Mouse (Mus musculus) heart, embryonic 15.5 days (tissue): Measurements from ENCODE around the gene Gm8297. TPM values are rescaled to one million over a fixed set of nuclear protein-coding genes. Genes with fewer than 3 reads are reported as not detected.
"Not testable (repeated sequence)": the region's sequence is repeated elsewhere in the genome, so short reads cannot be mapped to it uniquely, and the experiment has no call there.

Experiments used
- ATAC-seq: fragments of 200-750 bp; cut with Nextera tagmentation; replicated peaks from 2 replicates; pipeline ENCODE4 v1.8.0; 2017; ENCODE audit warnings: low read depth, moderate TSS enrichment; ENCODE audit not compliant: insufficient number of reproducible peaks, insufficient read depth, low FRiP score
- H3K27ac ChIP-seq: fragments of 300-500 bp; sonication (generic); 2 replicates; pipeline ENCODE4 v1.5.1; 2015; ENCODE audit warnings: mild to moderate bottlenecking, inconsistent platforms
- H3K27me3 ChIP-seq: fragments of 300-500 bp; sonication (generic); 2 replicates; pipeline ENCODE4 v1.6.1; 2015; ENCODE audit warnings: inconsistent platforms
- H3K36me3 ChIP-seq: fragments of 300-500 bp; sonication (generic); 2 replicates; pipeline ENCODE4 v1.6.1; 2015; ENCODE audit warnings: mild to moderate bottlenecking, inconsistent platforms
- H3K4me1 ChIP-seq: fragments of 300-500 bp; sonication (generic); replicated peaks from 2 replicates; pipeline ENCODE4 v1.6.1; 2015; ENCODE audit warnings: inconsistent platforms
- H3K4me2 ChIP-seq: fragments of 300-500 bp; sonication (generic); 2 replicates; pipeline ENCODE4 v1.6.1; 2015; ENCODE audit warnings: inconsistent platforms, mild to moderate bottlenecking, moderate library complexity
- H3K4me3 ChIP-seq: fragments of 300-500 bp; sonication (generic); 2 replicates; pipeline ENCODE4 v1.5.1; 2015; ENCODE audit warnings: mild to moderate bottlenecking, inconsistent platforms
- H3K9ac ChIP-seq: fragments of 300-500 bp; sonication (generic); 2 replicates; pipeline ENCODE4 v1.6.1; 2015; ENCODE audit warnings: mild to moderate bottlenecking, inconsistent platforms
- H3K9me3 ChIP-seq: fragments of 300-500 bp; sonication (generic); replicated peaks from 2 replicates; pipeline ENCODE4 v1.6.1; 2016; ENCODE audit warnings: inconsistent platforms
- WGBS: fragments of 180-500 bp; shearing (Covaris S2); methylation state at CpG from one replicate; pipeline ENCODE4 v1.1.7; 2015; ENCODE audit warnings: mixed read lengths; 5-methylcytosine and 5-hydroxymethylcytosine counted together
- polyA plus RNA-seq: library from polyadenylated mRNA; unstranded; fragments of >200 nt; fragmentation: Nextera tagmentation; extraction: Ambion mirVana; gene quantifications from 2 replicates; pipeline ENCODE4 v1.2.1, GENCODE M21; 2015

Gm8297 gene
- polyA plus RNA-seq, result not detected in 2 replicates

GRCm38 (mm10) chr14:4983635-4984034 lies at the start of gene Gm8297:
Gm8297 (plus strand) TSS chr14:4983935.
- ATAC-seq, H3K9ac ChIP-seq, H3K27ac ChIP-seq, H3K9me3 ChIP-seq, H3K27me3 ChIP-seq, H3K4me1 ChIP-seq, H3K36me3 ChIP-seq, H3K4me3 ChIP-seq, H3K4me2 ChIP-seq: not testable (repeated sequence)

- not testable (repeated sequence) for H3K27ac ChIP-seq
- WGBS, result 50% methylated on average over 1 of the region's 2 CpGs
Measured at GRCm38 (mm10) chr14:5015591-5015990, 31.9 kb downstream of the Gm8297 start, which contains the start of gene Gm3298. Gm3298 (plus strand) TSS chr14:5015891.

More at GRCm38 (mm10) chr14:5015591-5015990, 31.9 kb downstream of the Gm8297 start, which contains the start of gene Gm3298:
- H3K27me3 ChIP-seq, H3K4me2 ChIP-seq, H3K4me3 ChIP-seq, H3K36me3 ChIP-seq, H3K9me3 ChIP-seq, ATAC-seq, H3K9ac ChIP-seq, H3K4me1 ChIP-seq: not testable (repeated sequence)

Other genes with a start within 250 kb of the Gm8297 start
- 0.08 TPM in 1 of 2 replicates, not detected in the other for gene Gm9602, start 207.6 kb upstream of the Gm8297 start, polyA plus RNA-seq
- gene Gm3269, start 145.8 kb upstream of the Gm8297 start, polyA plus RNA-seq, result not detected in 2 replicates
- 1.0 and 1.1 TPM in 2 replicates for gene Gm3264, start 128.4 kb upstream of the Gm8297 start, polyA plus RNA-seq
- not detected in 2 replicates for gene Gm3278, start 91.5 kb upstream of the Gm8297 start, polyA plus RNA-seq
- gene Gm3298, start 32.0 kb downstream of the Gm8297 start, polyA plus RNA-seq, result not detected in 2 replicates
- not detected in 2 replicates for gene 4930555G01Rik, start 66.7 kb downstream of the Gm8297 start, polyA plus RNA-seq
- 1.1 and 1.4 TPM in 2 replicates for gene Gm8281, start 87.1 kb downstream of the Gm8297 start, polyA plus RNA-seq
- not detected in 2 replicates for gene Gm8279, start 147.6 kb downstream of the Gm8297 start, polyA plus RNA-seq
- not detected in 2 replicates for gene Gm3317, start 180.6 kb downstream of the Gm8297 start, polyA plus RNA-seq
- gene Gm8271, start 201.9 kb downstream of the Gm8297 start, polyA plus RNA-seq, result not detected in 2 replicates